Mouse (Mus musculus) kidney, postnatal 14 days (tissue): Measurements from ENCODE around the gene Gm45062.

Source experiments
- DNase-seq: peaks from one replicate; pipeline ENCODE4 v3.0.0; 2022; ENCODE audit warnings: mixed read lengths

Gene Gm45062

DNA sequence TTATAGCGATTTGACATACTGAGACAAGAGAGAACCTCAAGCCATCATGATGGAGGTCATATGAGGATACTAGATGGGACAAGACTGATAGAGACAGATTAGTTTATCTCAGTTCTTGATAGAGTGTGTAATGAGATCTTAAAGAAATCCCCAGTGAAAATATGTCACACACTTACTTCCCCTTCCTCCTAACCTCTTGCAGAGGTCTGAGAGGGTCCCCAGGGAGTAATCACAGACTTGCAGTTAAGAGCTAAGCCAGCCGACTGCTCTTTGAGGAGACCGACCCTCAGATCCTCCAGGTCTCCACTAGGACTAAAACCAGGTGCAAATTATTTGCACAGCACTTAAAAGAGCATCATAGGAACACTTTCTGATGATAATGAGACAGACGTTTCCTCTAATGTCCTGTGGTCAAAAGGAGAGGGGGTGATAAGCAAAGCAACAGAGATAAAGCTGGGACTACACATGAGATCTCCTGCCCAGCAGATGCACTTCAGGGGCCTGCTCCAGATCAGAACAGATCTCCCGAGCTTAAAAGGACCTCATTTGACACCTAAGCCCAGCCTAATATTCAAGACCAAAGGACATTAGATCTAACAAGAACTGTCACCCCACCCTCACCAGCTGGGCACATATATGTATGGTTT is 372.9 kb downstream of the Gm45062 start:
- no peak for DNase-seq

- no peak for DNase-seq
Measured at GRCm38 (mm10) chr6:8632701-8633100, 373.5 kb downstream of the Gm45062 start.

GRCm38 (mm10) chr6:8638122-8638521 is 378.9 kb downstream of the Gm45062 start:
- DNase-seq, result no peak

- no peak for DNase-seq
Measured at GRCm38 (mm10) chr6:8638899-8639298, 379.6 kb downstream of the Gm45062 start.

DNA sequence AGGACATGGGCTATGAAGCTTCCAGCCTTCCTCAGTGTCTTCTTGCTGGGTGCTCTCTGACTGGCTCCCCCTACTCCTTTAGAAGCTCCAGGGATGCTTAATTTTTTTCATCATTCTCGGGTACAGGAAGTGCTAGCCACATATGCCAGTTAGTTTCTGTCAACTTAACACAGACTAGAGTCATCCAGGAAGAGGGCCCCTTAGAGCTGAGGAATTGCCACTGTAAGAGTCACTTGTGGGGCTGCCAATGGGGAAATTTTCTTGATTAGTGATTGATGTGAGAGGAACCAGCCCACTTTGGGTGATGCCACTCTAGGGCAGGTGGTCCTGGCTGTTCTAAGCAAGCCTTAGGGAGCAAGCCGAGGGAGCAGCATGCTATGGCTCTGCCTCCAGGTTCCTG is 380.3 kb downstream of the Gm45062 start:
- DNase-seq, result no peak

DNA sequence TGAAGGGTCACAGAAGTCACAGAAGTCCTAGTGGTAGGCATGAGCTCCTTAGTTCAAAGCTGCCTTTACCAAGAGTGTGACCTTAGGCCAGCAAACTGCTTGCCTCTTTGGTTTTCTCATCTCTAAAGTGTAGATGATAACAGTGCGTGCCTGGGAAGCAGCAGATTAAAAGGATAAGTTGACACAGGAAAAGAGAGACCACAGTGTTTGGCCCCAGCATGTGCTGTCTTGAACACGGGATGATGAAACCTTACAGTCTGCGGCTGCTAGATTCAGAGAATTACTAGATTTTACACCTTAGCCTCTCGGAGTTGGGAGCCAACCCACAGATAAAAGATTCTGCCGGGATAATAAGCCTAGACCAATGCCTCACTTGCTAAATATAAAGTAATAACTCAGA is 381.6 kb downstream of the Gm45062 start:
- DNase-seq, result no peak

GRCm38 (mm10) chr6:8644703-8645102 is 385.5 kb downstream of the Gm45062 start:
- no peak for DNase-seq

DNA sequence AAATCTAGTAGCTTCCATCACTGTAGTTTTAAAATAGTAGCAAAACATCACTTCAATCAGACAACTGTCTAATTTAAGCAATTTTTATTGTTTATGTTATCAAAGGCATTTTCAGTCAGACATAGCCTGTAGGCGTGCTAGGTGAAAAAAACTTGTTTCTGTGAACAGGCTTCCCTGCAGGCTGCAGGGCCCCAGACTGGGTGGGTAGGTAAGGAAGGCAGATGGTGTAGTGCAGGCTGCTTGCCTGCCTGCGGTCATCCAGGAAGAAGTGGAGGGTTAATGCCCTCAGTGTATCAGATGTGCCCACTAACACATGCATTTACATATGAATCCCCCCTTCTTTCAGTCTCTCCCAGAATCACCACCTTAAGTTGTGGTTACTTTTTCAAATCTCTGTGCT is 386.5 kb downstream of the Gm45062 start:
- DNase-seq, result no peak
